Mouse (Mus musculus) bone marrow macrophage, adult 2 months (primary cell): Measurements from ENCODE around the gene Serping1.

ENCODE experiments used
- CTCF ChIP-seq: IDR thresholded peaks from 2 replicates; pipeline ENCODE4 v1.5.1; 2012; ENCODE audit warnings: low read depth, mild to moderate bottlenecking, low read length, moderate library complexity
- POLR2A ChIP-seq: IDR thresholded peaks from 2 replicates; pipeline ENCODE4 v1.6.1; 2012; ENCODE audit warnings: mild to moderate bottlenecking, low read depth, low read length, borderline replicate concordance

DNA sequence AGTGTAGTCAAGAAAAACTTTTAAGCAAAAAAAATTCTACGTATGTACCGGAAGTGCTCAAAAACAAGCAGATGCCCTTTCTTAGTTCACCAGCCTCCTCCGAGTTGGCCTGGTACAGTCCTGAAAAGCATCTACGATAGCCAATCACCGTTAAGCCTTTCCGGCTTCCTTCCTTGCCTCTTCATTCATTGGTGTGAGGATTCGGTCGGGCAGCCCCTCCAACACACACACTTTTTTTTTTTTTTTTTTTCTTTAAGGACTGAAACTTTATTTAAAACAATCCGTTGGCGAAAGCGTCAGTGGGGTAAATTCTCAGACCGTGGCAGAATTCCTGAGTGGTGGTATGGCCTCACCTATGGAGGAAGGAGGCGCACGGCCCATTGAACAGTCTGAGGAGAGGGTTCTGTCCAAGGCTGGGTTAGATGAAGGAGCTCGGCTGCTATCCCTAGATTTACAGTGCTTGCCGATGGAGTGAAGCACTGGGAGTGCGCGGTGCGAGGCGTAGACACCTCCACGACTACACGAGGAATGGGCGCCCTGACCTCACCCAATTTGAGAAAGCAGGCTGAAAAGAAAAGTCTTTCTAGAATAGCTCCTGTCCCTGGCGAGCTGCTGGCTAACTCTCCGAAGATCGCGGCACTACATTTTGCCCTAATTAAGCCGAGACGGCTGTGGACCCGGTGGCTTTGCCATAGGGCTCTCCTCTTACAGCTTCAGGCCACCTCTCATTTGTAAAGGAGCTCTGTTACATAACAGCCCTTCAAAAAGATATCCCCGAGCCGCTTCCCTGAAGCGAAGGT lies 59.5 kb downstream of the Serping1 start:
- TF ChIP-seq CTCF: no peak
- no peak for TF ChIP-seq POLR2A
